Mouse (Mus musculus) CH12.LX (cell line): ENCODE data around the gene Tekt4.
A peak's percentile ranks its signal among the peaks of the same experiment; 100 is the strongest.

Experiments
- CHD2 ChIP-seq: IDR thresholded peaks from 2 replicates; pipeline ENCODE4 v1.6.1; 2011; ENCODE audit warnings: low read length, improper control_type of control experiment
- CTCF ChIP-seq, 2 experiments: IDR thresholded peaks in 1 of 2; conservative IDR thresholded peaks in 1 of 2; 2 replicates each; pipeline ENCODE4 v1.5.1; 2011 to 2012; ENCODE audit warnings: low read depth in 2 of 2, low read length in 2 of 2, improper control_type of control experiment in 1 of 2, inconsistent platforms in 1 of 2, mild to moderate bottlenecking in 1 of 2, moderate library complexity in 1 of 2
- MAFK ChIP-seq: IDR thresholded peaks from 2 replicates; pipeline ENCODE4 v1.6.1; 2011; ENCODE audit warnings: low read length, improper control_type of control experiment; ENCODE audit not compliant: insufficient replicate concordance
- POLR2A ChIP-seq: IDR thresholded peaks from 2 replicates; pipeline ENCODE4 v1.6.1; 2011; ENCODE audit warnings: low read depth, mild to moderate bottlenecking, improper control_type of control experiment, low read length

DNA sequence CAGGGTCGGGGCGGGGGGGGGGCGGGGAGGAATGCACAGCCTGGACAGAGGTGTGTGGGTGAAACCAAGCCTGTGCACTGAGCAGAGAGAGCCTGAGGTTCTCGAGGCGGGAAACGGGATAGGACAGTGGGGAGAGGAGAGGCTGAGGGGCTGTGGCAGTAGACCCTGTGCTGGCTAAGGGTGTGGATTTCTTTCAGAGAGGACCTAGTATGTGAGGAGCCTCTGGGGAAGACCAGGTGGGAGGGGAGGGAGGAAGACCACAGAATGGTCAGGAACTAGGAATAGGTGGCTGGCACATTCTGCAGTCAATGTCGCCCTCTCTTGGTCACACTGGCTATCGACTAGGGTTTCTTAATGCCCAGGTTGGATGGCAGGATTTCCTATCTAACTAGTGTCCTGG lies 15.4 kb downstream of the Tekt4 start:
- TF ChIP-seq POLR2A (no peak), MAFK (no peak), CTCF (conservative IDR thresholded peaks at IDR 0.05 in 1 of 2, IDR thresholded peaks at IDR 0.05 in 1 of 2; ENCODE audit: low read depth in 2 of 2, low read length in 2 of 2) (peak; percentile 61 to 93), CHD2 (no peak)
